Mouse (Mus musculus) liver, embryonic 14.5 days (tissue): ENCODE data around the gene Glis2.

Experiments
- CTCF ChIP-seq: IDR thresholded peaks from 2 replicates; pipeline ENCODE4 v1.5.1; 2016; ENCODE audit warnings: antibody characterized with exemption, low read depth, control low read depth
- EP300 ChIP-seq: IDR thresholded peaks from 2 replicates; pipeline ENCODE4 v1.6.1; 2016; ENCODE audit warnings: antibody characterized with exemption, low read depth

DNA sequence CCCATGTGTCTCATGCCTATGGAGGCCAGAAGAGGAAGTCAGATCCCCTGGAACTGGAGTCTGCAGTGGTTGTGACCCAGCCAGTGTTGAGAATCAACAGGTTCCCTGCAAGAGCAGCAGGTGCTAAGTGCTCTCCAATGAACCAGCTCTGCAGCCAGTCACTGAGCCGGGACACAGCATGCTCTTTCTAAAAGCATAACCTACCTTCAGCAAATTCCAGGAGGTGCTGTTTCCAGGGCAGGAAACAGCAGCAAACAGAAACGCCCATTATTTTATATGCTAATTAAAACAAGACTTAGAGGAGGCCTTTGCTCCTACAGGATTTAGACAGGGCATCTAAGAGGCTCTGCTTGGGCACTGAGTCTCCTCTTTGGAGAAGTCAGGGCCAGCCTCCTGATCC, 18.5 kb upstream of the Glis2 start:
- TF ChIP-seq CTCF (no peak), EP300 (no peak)
